ENCODE assay signal across 16 mouse cellular contexts in genomic region chr9:26435507-26435906, GRCm38 (mm10).
A peak's percentile ranks its signal among the peaks of the same experiment; 100 is the strongest.
DNase-seq lines count a peak whose midpoint lies in the region; ATAC-seq and TF ChIP-seq lines count a peak whose summit lies in the region.
"Had no signal": no experiment of that assay in that cellular context is flagged by ENCODE, and none has a peak within 500 bp of the region (broad histone marks: within the 10 kb centered on the region; RNA-seq: fewer than 3 reads in every experiment).

No protein-coding gene starts in this region.

- no peaks in the 10 kb centered on the region for H3K27me3 ChIP-seq in hindbrain, embryonic 13.5 days
- no peaks in the 10 kb centered on the region for H3K27me3 ChIP-seq in hindbrain, embryonic 12.5 days
- H3K27me3 ChIP-seq in midbrain, embryonic 16.5 days (ENCODE audit: control insufficient read depth, insufficient read depth, low read depth, low read length): no peaks in the 10 kb centered on the region
- no peaks in the 10 kb centered on the region for H3K27me3 ChIP-seq in midbrain, embryonic 15.5 days (replicated peaks)
- no peaks in the 10 kb centered on the region for H3K27me3 ChIP-seq in forebrain, postnatal 0 days (ENCODE audit: insufficient read depth, low read length)
- H3K27me3 ChIP-seq: lung, embryonic 15.5 days; megakaryocyte, embryonic 14.5 days had no signal

- H3K9me3 ChIP-seq in hindbrain, embryonic 13.5 days: no peaks in the 10 kb centered on the region
- no peaks in the 10 kb centered on the region for H3K9me3 ChIP-seq in hindbrain, embryonic 12.5 days (replicated peaks)
- H3K9me3 ChIP-seq in midbrain, embryonic 16.5 days (replicated peaks; ENCODE audit: control insufficient read depth, low read length, poor library complexity, severe bottlenecking): no peaks in the 10 kb centered on the region
- H3K9me3 ChIP-seq in midbrain, embryonic 15.5 days: no peaks in the 10 kb centered on the region
- no peaks in the 10 kb centered on the region for H3K9me3 ChIP-seq in forebrain, postnatal 0 days (ENCODE audit: low read length)
- H3K9me3 ChIP-seq: lung, embryonic 15.5 days had no signal

- 55% methylated on average over 2 of the region's 2 CpGs for WGBS in hindbrain, embryonic 13.5 days
- 71% methylated on average over 2 of the region's 2 CpGs for WGBS in hindbrain, embryonic 12.5 days
- WGBS in midbrain, embryonic 16.5 days: 70% methylated on average over 2 of the region's 2 CpGs
- 61% methylated on average over 2 of the region's 2 CpGs for WGBS in midbrain, embryonic 15.5 days
- WGBS in forebrain, postnatal 0 days: 26% methylated on average over 2 of the region's 2 CpGs

- no peak overlapping the region for H3K4me2 ChIP-seq in hindbrain, embryonic 13.5 days
- no peak overlapping the region for H3K4me2 ChIP-seq in hindbrain, embryonic 12.5 days (replicated peaks)
- no peak overlapping the region for H3K4me2 ChIP-seq in midbrain, embryonic 16.5 days (ENCODE audit: low read length)
- no peak overlapping the region for H3K4me2 ChIP-seq in midbrain, embryonic 15.5 days
- H3K4me2 ChIP-seq in forebrain, postnatal 0 days (ENCODE audit: low read depth): no peak overlapping the region
- H3K4me2 ChIP-seq: lung, embryonic 15.5 days had no signal

- no peak overlapping the region for H3K4me3 ChIP-seq in hindbrain, embryonic 13.5 days
- no peak overlapping the region for H3K4me3 ChIP-seq in hindbrain, embryonic 12.5 days
- H3K4me3 ChIP-seq in midbrain, embryonic 16.5 days (ENCODE audit: low read depth, low read length): no peak overlapping the region
- no peak overlapping the region for H3K4me3 ChIP-seq in midbrain, embryonic 15.5 days
- no peak overlapping the region for H3K4me3 ChIP-seq in forebrain, postnatal 0 days (ENCODE audit: low read depth, low read length)
- H3K4me3 ChIP-seq: lung, embryonic 15.5 days; megakaryocyte, embryonic 14.5 days had no signal

- intact Hi-C loops in heart, postnatal 36 days (cut with DNase I): no loop called here

- H3K36me3 ChIP-seq in hindbrain, embryonic 13.5 days: no peaks in the 10 kb centered on the region
- H3K36me3 ChIP-seq in hindbrain, embryonic 12.5 days: no peaks in the 10 kb centered on the region
- H3K36me3 ChIP-seq in midbrain, embryonic 16.5 days (ENCODE audit: control insufficient read depth, insufficient read depth, low read length): no peaks in the 10 kb centered on the region
- H3K36me3 ChIP-seq in midbrain, embryonic 15.5 days (replicated peaks): no peaks in the 10 kb centered on the region
- H3K36me3 ChIP-seq in forebrain, postnatal 0 days (ENCODE audit: insufficient read depth): no peaks in the 10 kb centered on the region
- H3K36me3 ChIP-seq: lung, embryonic 15.5 days had no signal

- peak; percentile 35 for DNase-seq in forebrain, postnatal 0 days
- DNase-seq in right cerebral cortex, postnatal 36 days (ENCODE audit: low spot score in 2 of 2): peak; percentile 2 to 6
- no peak for DNase-seq in heart, postnatal 36 days
- DNase-seq: adrenal gland, postnatal 25 days; cerebellum, adult 11-12 months; heart, postnatal 14 days; kidney, postnatal 14 days; liver had no signal

- H3K4me1 ChIP-seq in hindbrain, embryonic 13.5 days (replicated peaks): no peaks in the 10 kb centered on the region
- no peaks in the 10 kb centered on the region for H3K4me1 ChIP-seq in hindbrain, embryonic 12.5 days
- no peaks in the 10 kb centered on the region for H3K4me1 ChIP-seq in midbrain, embryonic 16.5 days (ENCODE audit: control insufficient read depth, insufficient read depth, low read length)
- no peaks in the 10 kb centered on the region for H3K4me1 ChIP-seq in midbrain, embryonic 15.5 days
- H3K4me1 ChIP-seq in forebrain, postnatal 0 days (ENCODE audit: insufficient read depth): no peaks in the 10 kb centered on the region
- H3K4me1 ChIP-seq: lung, embryonic 15.5 days; megakaryocyte, embryonic 14.5 days had no signal

- ATAC-seq in hindbrain, embryonic 13.5 days (ENCODE audit: low FRiP score): 0 out of 2 replicates have a peak, but pooled peaks have one; percentile 65
- no peak for ATAC-seq in hindbrain, embryonic 12.5 days (ENCODE audit: low FRiP score)
- ATAC-seq in midbrain, embryonic 16.5 days: peak; percentile 51; the same call in 1 of the 2 replicates
- no peak; the same call in 1 of the 2 replicates for ATAC-seq in midbrain, embryonic 15.5 days (replicated peaks)
- no peak for ATAC-seq in forebrain, postnatal 0 days
- ATAC-seq: CD4-positive, CD25-positive, alpha-beta regulatory T cell, adult 4 months; intestine, postnatal 0 days had no signal

- no peak overlapping the region for H3K27ac ChIP-seq in hindbrain, embryonic 13.5 days
- no peak overlapping the region for H3K27ac ChIP-seq in hindbrain, embryonic 12.5 days
- no peak overlapping the region for H3K27ac ChIP-seq in midbrain, embryonic 16.5 days (ENCODE audit: low read length)
- H3K27ac ChIP-seq in midbrain, embryonic 15.5 days: no peak overlapping the region
- H3K27ac ChIP-seq in forebrain, postnatal 0 days (ENCODE audit: low read depth, low read length): no peak overlapping the region
- H3K27ac ChIP-seq: lung, embryonic 15.5 days had no signal

- no peak for TF ChIP-seq CTCF in forebrain, postnatal 0 days (IDR thresholded peaks at IDR 0.05; ENCODE audit: low read depth)

- H3K9ac ChIP-seq in hindbrain, embryonic 13.5 days: no peak overlapping the region
- H3K9ac ChIP-seq in hindbrain, embryonic 12.5 days: no peak overlapping the region
- H3K9ac ChIP-seq in midbrain, embryonic 16.5 days (ENCODE audit: low read depth, low read length): no peak overlapping the region
- no peak overlapping the region for H3K9ac ChIP-seq in midbrain, embryonic 15.5 days
- H3K9ac ChIP-seq in forebrain, postnatal 0 days: no peak overlapping the region
- H3K9ac ChIP-seq: lung, embryonic 15.5 days had no signal

Comparison
In these comparisons a context has a peak if more than half of its experiments do, and no peak if none do; other contexts are left out.
1. ATAC-seq: peak in hindbrain, embryonic 13.5 days (single experiment) and midbrain, embryonic 16.5 days (single experiment); none in hindbrain, embryonic 12.5 days (single experiment), midbrain, embryonic 15.5 days (single experiment) and forebrain, postnatal 0 days (single experiment).
2. DNase-seq: peak in forebrain, postnatal 0 days (single experiment) and right cerebral cortex, postnatal 36 days (2 of 2); none in heart, postnatal 36 days (0 of 2).